Mouse (Mus musculus): ENCODE results near the gene Gm21830. TPM values are rescaled to one million over a fixed set of nuclear protein-coding genes. Genes with fewer than 3 reads are reported as not detected.

The Gm21830 gene
- polyA plus RNA-seq (2014; fragmentation: Illumina TruSeq; extraction: RNeasy Lipid Tissue Mini Kit (QIAGEN cat#74804); ENCODE audit: low read depth, low replicate concordance): not detected

GRCm38 (mm10) chr2:67413425-67413824 lies at the start of gene Gm21830:
Gene Gm21830 (plus strand): TSS chr2:67413725.

GRCm38 (mm10) chr2:67433081-67433480 lies 19.6 kb downstream of the Gm21830 start, which contains the start of gene Gm26727:
Gene Gm26727 (minus strand): TSS chr2:67433181.

GRCm38 (mm10) chr2:67445780-67446179 lies 32.3 kb downstream of the Gm21830 start, which contains the start of gene Xirp2:
Gene Xirp2 (plus strand): TSS chr2:67446002.

Other genes with a start within 250 kb of the Gm21830 start
- gene Gm26727, start 19.5 kb downstream of the Gm21830 start, polyA plus RNA-seq (2014; fragmentation: Illumina TruSeq; extraction: RNeasy Lipid Tissue Mini Kit (QIAGEN cat#74804); ENCODE audit: low read depth, low replicate concordance): not detected
- not detected for gene Xirp2, start 32.3 kb downstream of the Gm21830 start, polyA plus RNA-seq (2014; fragmentation: Illumina TruSeq; extraction: RNeasy Lipid Tissue Mini Kit (QIAGEN cat#74804); ENCODE audit: low read depth, low replicate concordance)
- 1.2 TPM for gene B3galt1, start 152.1 kb downstream of the Gm21830 start, polyA plus RNA-seq (2014; fragmentation: Illumina TruSeq; extraction: RNeasy Lipid Tissue Mini Kit (QIAGEN cat#74804); ENCODE audit: low read depth, low replicate concordance)

All from adipose tissue, adult 10 weeks (tissue).